Mouse (Mus musculus): ENCODE results near the gene Gm49630.
"Not testable (repeated sequence)": the region's sequence is repeated elsewhere in the genome, so short reads cannot be mapped to it uniquely, and the experiment has no call there.

- TF ChIP-seq POLR2A (IDR thresholded peaks at IDR 0.05; ENCODE audit: insufficient read length, low read depth); TCF12 (IDR thresholded peaks at IDR 0.05; ENCODE audit: insufficient read depth, poor library complexity, severe bottlenecking); MAX (IDR thresholded peaks at IDR 0.05; ENCODE audit: low read depth); USF1 (IDR thresholded peaks at IDR 0.05; ENCODE audit: low read depth); MYOG (IDR thresholded peaks at IDR 0.05; ENCODE audit: control insufficient read depth in 1 of 3, insufficient read depth in 1 of 3, insufficient read length in 2 of 3, low read depth in 2 of 3); CEBPB (IDR thresholded peaks at IDR 0.05; ENCODE audit: insufficient read depth, poor library complexity, severe bottlenecking); E2F4 (IDR thresholded peaks at IDR 0.05; ENCODE audit: insufficient read depth): not testable (repeated sequence)
Measured at GRCm38 (mm10) chr17:7306278-7307196, 65.2 kb downstream of the Gm49630 start.
